Mouse (Mus musculus): Measurements from ENCODE around the gene Ces1f. TPM values are rescaled to one million over a fixed set of nuclear protein-coding genes. Genes with fewer than 3 reads are reported as not detected.

Ces1f gene
- polyA plus RNA-seq (2014; fragmentation: Illumina TruSeq; extraction: RNeasy Lipid Tissue Mini Kit (QIAGEN cat#74804); ENCODE audit: low read depth, low replicate concordance) = 75.5 TPM

GRCm38 (mm10) chr8:93279556-93279955 lies at the start of gene Ces1f:
Ces1f (minus strand) TSS chr8:93279747.

DNA sequence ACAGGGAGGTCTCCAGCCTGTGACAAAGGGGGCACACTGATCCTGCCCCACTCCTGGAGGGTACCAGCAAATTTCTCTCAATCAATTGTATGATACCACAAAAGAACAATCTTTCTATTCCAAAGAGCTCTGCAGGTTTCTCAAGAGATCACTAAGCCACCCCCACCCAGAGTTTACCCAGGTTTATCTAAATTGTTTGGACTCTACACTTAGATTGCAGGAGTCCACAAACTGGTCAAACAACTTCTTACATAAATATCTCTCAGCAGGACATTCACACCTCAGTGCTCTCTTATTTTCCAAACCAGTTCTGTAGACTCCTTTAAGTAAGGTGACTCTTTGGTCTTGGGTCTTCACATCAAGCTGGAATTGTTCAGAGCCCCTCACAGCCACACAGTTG lies 50.1 kb downstream of the Ces1f start, which contains the start of gene Ces1e:
Gene Ces1e (minus strand): TSS at position 174 of the 400 bp plus-strand sequence.

Other genes starting within 250 kb of the Ces1f start
- gene Ces1a, start 231.6 kb downstream of the Ces1f start, polyA plus RNA-seq (2014; fragmentation: Illumina TruSeq; extraction: RNeasy Lipid Tissue Mini Kit (QIAGEN cat#74804); ENCODE audit: low read depth, low replicate concordance) = not detected
- gene Ces1b, start 199.7 kb downstream of the Ces1f start, polyA plus RNA-seq (2014; fragmentation: Illumina TruSeq; extraction: RNeasy Lipid Tissue Mini Kit (QIAGEN cat#74804); ENCODE audit: low read depth, low replicate concordance) = not detected
- 0.65 TPM for gene Ces1c, start 148.5 kb downstream of the Ces1f start, polyA plus RNA-seq (2014; fragmentation: Illumina TruSeq; extraction: RNeasy Lipid Tissue Mini Kit (QIAGEN cat#74804); ENCODE audit: low read depth, low replicate concordance)
- gene Ces1d, start 81.9 kb downstream of the Ces1f start, polyA plus RNA-seq (2014; fragmentation: Illumina TruSeq; extraction: RNeasy Lipid Tissue Mini Kit (QIAGEN cat#74804); ENCODE audit: low read depth, low replicate concordance) = 331 TPM
- 58.6 TPM for gene Ces1e, start 50.1 kb downstream of the Ces1f start, polyA plus RNA-seq (2014; fragmentation: Illumina TruSeq; extraction: RNeasy Lipid Tissue Mini Kit (QIAGEN cat#74804); ENCODE audit: low read depth, low replicate concordance)
- 1.1 TPM for gene Ces1g, start 57.6 kb upstream of the Ces1f start, polyA plus RNA-seq (2014; fragmentation: Illumina TruSeq; extraction: RNeasy Lipid Tissue Mini Kit (QIAGEN cat#74804); ENCODE audit: low read depth, low replicate concordance)
- gene Ces1h, start 100.0 kb upstream of the Ces1f start, polyA plus RNA-seq (2014; fragmentation: Illumina TruSeq; extraction: RNeasy Lipid Tissue Mini Kit (QIAGEN cat#74804); ENCODE audit: low read depth, low replicate concordance) = not detected